Mouse (Mus musculus): ENCODE data around the gene Etv5. TPM values are rescaled to one million over a fixed set of nuclear protein-coding genes. Genes with fewer than 3 reads are reported as not detected.

Gene Etv5
- polyA plus RNA-seq, 1 experiment from 2014 or later, result 11.8 TPM

- H3K4me3 ChIP-seq, result no peak overlapping the region
- no peaks in the 10 kb centered on the region for H3K36me3 ChIP-seq
- ATAC-seq (ENCODE audit: low FRiP score, low read depth), result no peak
- no peaks in the 10 kb centered on the region for H3K4me1 ChIP-seq
- no peak overlapping the region for H3K9ac ChIP-seq (replicated peaks)
- WGBS, result 86% methylated on average over 4 of the region's 4 CpGs
- no peaks in the 10 kb centered on the region for H3K27me3 ChIP-seq
- no peak overlapping the region for H3K27ac ChIP-seq (replicated peaks)
- H3K9me3 ChIP-seq, result no peaks in the 10 kb centered on the region
- no peak overlapping the region for H3K4me2 ChIP-seq (replicated peaks)
Measured at GRCm38 (mm10) chr16:22406747-22407146, 32.8 kb downstream of the Etv5 start.

GRCm38 (mm10) chr16:22406050-22406449 is 33.5 kb downstream of the Etv5 start:
- Histone ChIP-seq H3K9me3 (no peaks in the 10 kb centered on the region), H3K4me1 (no peaks in the 10 kb centered on the region), H3K27me3 (no peaks in the 10 kb centered on the region), H3K4me3 (no peak overlapping the region), H3K36me3 (no peaks in the 10 kb centered on the region), H3K4me2 (replicated peaks) (no peak overlapping the region), H3K9ac (replicated peaks) (no peak overlapping the region), H3K27ac (replicated peaks) (no peak overlapping the region)
- WGBS, result 75% methylated on average over 4 of the region's 4 CpGs
- ATAC-seq (ENCODE audit: low FRiP score, low read depth), result no peak

GRCm38 (mm10) chr16:22405492-22405891 is 34.0 kb downstream of the Etv5 start:
- Histone ChIP-seq H3K27me3 (no peaks in the 10 kb centered on the region), H3K36me3 (no peaks in the 10 kb centered on the region), H3K4me2 (replicated peaks) (no peak overlapping the region), H3K4me1 (no peaks in the 10 kb centered on the region), H3K4me3 (no peak overlapping the region), H3K27ac (replicated peaks) (no peak overlapping the region), H3K9me3 (no peaks in the 10 kb centered on the region), H3K9ac (replicated peaks) (no peak overlapping the region)
- ATAC-seq (ENCODE audit: low FRiP score, low read depth), result no peak
- 85% methylated on average over 10 of the region's 10 CpGs for WGBS

GRCm38 (mm10) chr16:22403715-22404114 is 35.8 kb downstream of the Etv5 start:
- Histone ChIP-seq H3K9me3 (no peaks in the 10 kb centered on the region), H3K4me2 (replicated peaks) (no peak overlapping the region), H3K4me3 (no peak overlapping the region), H3K9ac (replicated peaks) (no peak overlapping the region), H3K27me3 (no peaks in the 10 kb centered on the region), H3K4me1 (no peaks in the 10 kb centered on the region), H3K27ac (replicated peaks) (no peak overlapping the region), H3K36me3 (no peaks in the 10 kb centered on the region)
- no peak for ATAC-seq (ENCODE audit: low FRiP score, low read depth)
- 95% methylated on average over 4 of the region's 4 CpGs for WGBS

- Histone ChIP-seq H3K27me3 (no peaks in the 10 kb centered on the region), H3K9ac (replicated peaks) (no peak overlapping the region), H3K4me2 (replicated peaks) (no peak overlapping the region), H3K36me3 (no peaks in the 10 kb centered on the region), H3K9me3 (no peaks in the 10 kb centered on the region), H3K4me3 (no peak overlapping the region), H3K27ac (replicated peaks) (no peak overlapping the region), H3K4me1 (no peaks in the 10 kb centered on the region)
- no peak for ATAC-seq (ENCODE audit: low FRiP score, low read depth)
Measured at GRCm38 (mm10) chr16:22402600-22402999, 36.9 kb downstream of the Etv5 start.

- no peak overlapping the region for H3K9ac ChIP-seq (replicated peaks)
- H3K4me1 ChIP-seq, result no peaks in the 10 kb centered on the region
- no peak overlapping the region for H3K27ac ChIP-seq (replicated peaks)
- H3K4me2 ChIP-seq (replicated peaks), result no peak overlapping the region
- H3K27me3 ChIP-seq, result no peaks in the 10 kb centered on the region
- WGBS, result 61% methylated on average over 6 of the region's 6 CpGs
- ATAC-seq (ENCODE audit: low FRiP score, low read depth), result no peak
- H3K4me3 ChIP-seq, result no peak overlapping the region
- H3K9me3 ChIP-seq, result no peaks in the 10 kb centered on the region
- H3K36me3 ChIP-seq, result no peaks in the 10 kb centered on the region
Measured at GRCm38 (mm10) chr16:22400226-22400625, 39.3 kb downstream of the Etv5 start.

- Histone ChIP-seq H3K4me1 (no peaks in the 10 kb centered on the region), H3K36me3 (no peaks in the 10 kb centered on the region), H3K27me3 (no peaks in the 10 kb centered on the region), H3K9me3 (no peaks in the 10 kb centered on the region), H3K27ac (replicated peaks) (no peak overlapping the region), H3K4me3 (no peak overlapping the region), H3K9ac (replicated peaks) (no peak overlapping the region), H3K4me2 (replicated peaks) (no peak overlapping the region)
- 88% methylated on average over 10 of the region's 10 CpGs for WGBS
- no peak for ATAC-seq (ENCODE audit: low FRiP score, low read depth)
Measured at GRCm38 (mm10) chr16:22398784-22399453, 40.6 kb downstream of the Etv5 start.

- no peak for ATAC-seq (ENCODE audit: low FRiP score, low read depth)
- H3K4me2 ChIP-seq (replicated peaks), result no peak overlapping the region
- no peaks in the 10 kb centered on the region for H3K36me3 ChIP-seq
- 89% methylated on average over 11 of the region's 11 CpGs for WGBS
- H3K27ac ChIP-seq (replicated peaks), result no peak overlapping the region
- H3K9ac ChIP-seq (replicated peaks), result no peak overlapping the region
- no peaks in the 10 kb centered on the region for H3K27me3 ChIP-seq
- H3K4me1 ChIP-seq, result no peaks in the 10 kb centered on the region
- no peak overlapping the region for H3K4me3 ChIP-seq
- H3K9me3 ChIP-seq, result no peaks in the 10 kb centered on the region
Measured at GRCm38 (mm10) chr16:22398354-22398753, 41.2 kb downstream of the Etv5 start.

GRCm38 (mm10) chr16:22396420-22396819 is 43.1 kb downstream of the Etv5 start:
- Histone ChIP-seq H3K9me3 (no peaks in the 10 kb centered on the region), H3K4me3 (no peak overlapping the region), H3K27me3 (no peaks in the 10 kb centered on the region), H3K4me1 (no peaks in the 10 kb centered on the region), H3K4me2 (replicated peaks) (no peak overlapping the region), H3K9ac (replicated peaks) (no peak overlapping the region), H3K36me3 (no peaks in the 10 kb centered on the region), H3K27ac (replicated peaks) (no peak overlapping the region)
- ATAC-seq (ENCODE audit: low FRiP score, low read depth), result no peak
- WGBS, result 86% methylated on average over 8 of the region's 8 CpGs

GRCm38 (mm10) chr16:22395093-22395844 is 44.2 kb downstream of the Etv5 start:
- no peak for ATAC-seq (ENCODE audit: low FRiP score, low read depth)
- Histone ChIP-seq H3K27ac (replicated peaks) (no peak overlapping the region), H3K27me3 (no peaks in the 10 kb centered on the region), H3K4me2 (replicated peaks) (no peak overlapping the region), H3K9me3 (no peaks in the 10 kb centered on the region), H3K9ac (replicated peaks) (no peak overlapping the region), H3K4me3 (no peak overlapping the region), H3K4me1 (no peaks in the 10 kb centered on the region; the same call in 1 of the 2 replicates), H3K36me3 (no peaks in the 10 kb centered on the region)
- 77% methylated on average over 15 of the region's 15 CpGs for whole genome bisulfite sequencing

GRCm38 (mm10) chr16:22390348-22390897 is 49.1 kb downstream of the Etv5 start:
- ATAC-seq (ENCODE audit: low FRiP score, low read depth), result no peak
- Histone ChIP-seq H3K9ac (replicated peaks) (no peak overlapping the region), H3K9me3 (no peaks in the 10 kb centered on the region), H3K27ac (replicated peaks) (no peak overlapping the region), H3K4me1 (no peaks in the 10 kb centered on the region; the same call in 1 of the 2 replicates), H3K36me3 (no peaks in the 10 kb centered on the region), H3K27me3 (no peaks in the 10 kb centered on the region), H3K4me3 (no peak overlapping the region), H3K4me2 (replicated peaks) (no peak overlapping the region)
- 94% methylated on average over 9 of the region's 9 CpGs for WGBS

- Histone ChIP-seq H3K27me3 (no peaks in the 10 kb centered on the region), H3K27ac (replicated peaks) (no peak overlapping the region), H3K4me2 (replicated peaks) (no peak overlapping the region), H3K36me3 (no peaks in the 10 kb centered on the region), H3K4me3 (no peak overlapping the region), H3K9me3 (no peaks in the 10 kb centered on the region), H3K4me1 (no peaks in the 10 kb centered on the region; the same call in 1 of the 2 replicates), H3K9ac (replicated peaks) (no peak overlapping the region)
- WGBS, result 73% methylated on average over 13 of the region's 13 CpGs
- no peak; the same call in 1 of the 2 replicates for ATAC-seq (ENCODE audit: low FRiP score, low read depth)
Measured at GRCm38 (mm10) chr16:22389146-22389911, 50.2 kb downstream of the Etv5 start.
